Mouse (Mus musculus) hindbrain, embryonic 15.5 days (tissue): ENCODE data around the gene Tex52. TPM values are rescaled to one million over a fixed set of nuclear protein-coding genes. Genes with fewer than 3 reads are reported as not detected.

Experiments
- ATAC-seq: fragments of 200-750 bp; cut with Nextera tagmentation; 2 replicates; pipeline ENCODE4 v1.8.0; 2017; ENCODE audit warnings: low read depth, moderate number of reproducible peaks, moderate TSS enrichment; ENCODE audit not compliant: low FRiP score
- H3K27ac ChIP-seq: fragments of 300-500 bp; sonication (generic); replicated peaks from 2 replicates; pipeline ENCODE4 v1.5.1; 2015; ENCODE audit warnings: mild to moderate bottlenecking, inconsistent platforms
- H3K27me3 ChIP-seq: fragments of 300-500 bp; sonication (generic); 2 replicates; pipeline ENCODE4 v1.6.1; 2015; ENCODE audit warnings: control low read depth, inconsistent platforms
- H3K36me3 ChIP-seq: fragments of 300-500 bp; sonication (generic); 2 replicates; pipeline ENCODE4 v1.6.1; 2015; ENCODE audit warnings: control low read depth, inconsistent platforms
- H3K4me1 ChIP-seq: fragments of 300-500 bp; sonication (generic); replicated peaks from 2 replicates; pipeline ENCODE4 v1.6.1; 2015; ENCODE audit warnings: control low read depth, inconsistent platforms
- H3K4me2 ChIP-seq: fragments of 300-500 bp; sonication (generic); 2 replicates; pipeline ENCODE4 v1.6.1; 2015; ENCODE audit warnings: moderate library complexity, mild to moderate bottlenecking, inconsistent platforms
- H3K4me3 ChIP-seq: fragments of 300-500 bp; sonication (generic); 2 replicates; pipeline ENCODE4 v1.5.1; 2015; ENCODE audit warnings: mild to moderate bottlenecking, inconsistent platforms
- H3K9ac ChIP-seq: fragments of 300-500 bp; sonication (generic); 2 replicates; pipeline ENCODE4 v1.6.1; 2015; ENCODE audit warnings: inconsistent platforms
- H3K9me3 ChIP-seq: fragments of 300-500 bp; sonication (generic); 2 replicates; pipeline ENCODE4 v1.6.1; 2016; ENCODE audit warnings: control low read depth, inconsistent platforms
- WGBS: fragments of 180-500 bp; shearing (Covaris S2); methylation state at CpG from one replicate; pipeline ENCODE4 v1.1.7; 2015; 5-methylcytosine and 5-hydroxymethylcytosine counted together
- polyA plus RNA-seq: library from polyadenylated mRNA; unstranded; fragments of >200 nt; fragmentation: Nextera tagmentation; extraction: Ambion mirVana; gene quantifications from 2 replicates; pipeline ENCODE4 v1.2.1, GENCODE M21; 2015

Tex52 gene
- polyA plus RNA-seq, 1 experiment from 2014 or later: 0.26 TPM

GRCm38 (mm10) chr6:128418076-128418475 is 42.8 kb downstream of the Tex52 start:
- Histone ChIP-seq H3K36me3 (peaks cover 6% of the 10 kb centered on the region; the same call in 1 of the 2 replicates), H3K27me3 (no peaks in the 10 kb centered on the region), H3K27ac (no peak overlapping the region), H3K9ac (no peak overlapping the region), H3K4me2 (no peak overlapping the region), H3K4me1 (no peaks in the 10 kb centered on the region), H3K9me3 (no peaks in the 10 kb centered on the region), H3K4me3 (no peak overlapping the region)
- WGBS: 93% methylated on average over 1 of the region's 1 CpGs
- ATAC-seq: no peak

GRCm38 (mm10) chr6:128421036-128421435 is 45.8 kb downstream of the Tex52 start:
- Histone ChIP-seq H3K9ac (no peak overlapping the region), H3K4me1 (peaks cover 8% of the 10 kb centered on the region), H3K36me3 (no peaks in the 10 kb centered on the region), H3K4me3 (no peak overlapping the region), H3K27ac (no peak overlapping the region), H3K4me2 (no peak overlapping the region), H3K9me3 (no peaks in the 10 kb centered on the region), H3K27me3 (no peaks in the 10 kb centered on the region)
- WGBS: 92% methylated on average over 2 of the region's 2 CpGs
- ATAC-seq: no peak

GRCm38 (mm10) chr6:128421480-128421879 is 46.2 kb downstream of the Tex52 start:
- no peaks in the 10 kb centered on the region for H3K36me3 ChIP-seq
- no peak for ATAC-seq
- 89% methylated on average over 3 of the region's 3 CpGs for WGBS
- no peaks in the 10 kb centered on the region for H3K9me3 ChIP-seq
- H3K4me2 ChIP-seq: no peak overlapping the region
- H3K27ac ChIP-seq: no peak overlapping the region
- no peaks in the 10 kb centered on the region for H3K27me3 ChIP-seq
- no peak overlapping the region for H3K4me3 ChIP-seq
- no peak overlapping the region for H3K9ac ChIP-seq
- H3K4me1 ChIP-seq: peaks cover 8% of the 10 kb centered on the region

GRCm38 (mm10) chr6:128423496-128424268 is 48.4 kb downstream of the Tex52 start:
- Histone ChIP-seq H3K27ac (peak overlapping the region; percentile 100), H3K4me3 (peak overlapping the region; percentile 70)

GRCm38 (mm10) chr6:128424269-128425019 is 49.2 kb downstream of the Tex52 start, which contains the start of gene Itfg2:
TSS of gene Itfg2 (minus strand) at chr6:128424931.
- Histone ChIP-seq H3K27me3 (no peaks in the 10 kb centered on the region), H3K36me3 (peaks cover 13% of the 10 kb centered on the region), H3K9me3 (no peaks in the 10 kb centered on the region), H3K4me1 (peaks cover 8% of the 10 kb centered on the region), H3K4me3 (peak within 1 kb of the TSS; percentile 70), H3K27ac (peak within 1 kb of the TSS; percentile 100), H3K4me2 (peak within 1 kb of the TSS; percentile 72), H3K9ac (peak within 1 kb of the TSS; percentile 86)
- ATAC-seq: peak; percentile 96
- under 1% methylated on average over 42 of the region's 42 CpGs for WGBS

More at GRCm38 (mm10) chr6:128423496-128424268, 48.4 kb downstream of the Tex52 start:
- Histone ChIP-seq H3K4me1 (peaks cover 8% of the 10 kb centered on the region), H3K4me2 (peak overlapping the region; percentile 72), H3K9ac (peak overlapping the region; percentile 86), H3K9me3 (no peaks in the 10 kb centered on the region), H3K27me3 (no peaks in the 10 kb centered on the region), H3K36me3 (peaks cover 8% of the 10 kb centered on the region)
- WGBS: 46% methylated on average over 15 of the region's 16 CpGs
- 0 out of 2 replicates have a peak, but pooled peaks have one; percentile 43 for ATAC-seq

GRCm38 (mm10) chr6:128425046-128425445 is 49.8 kb downstream of the Tex52 start:
- Histone ChIP-seq H3K27me3 (no peaks in the 10 kb centered on the region), H3K27ac (peak overlapping the region; percentile 100), H3K4me3 (peak overlapping the region; percentile 70), H3K4me1 (peaks cover 8% of the 10 kb centered on the region), H3K36me3 (peaks cover 17% of the 10 kb centered on the region), H3K9ac (peak overlapping the region; percentile 86), H3K4me2 (peak overlapping the region; percentile 72), H3K9me3 (no peaks in the 10 kb centered on the region)
- 22% methylated on average over 9 of the region's 9 CpGs for WGBS
- 0 out of 2 replicates have a peak, but pooled peaks have one; percentile 4 for ATAC-seq

- WGBS: 93% methylated on average over 5 of the region's 5 CpGs
- Histone ChIP-seq H3K27me3 (no peaks in the 10 kb centered on the region), H3K4me1 (peaks cover 8% of the 10 kb centered on the region), H3K9ac (no peak overlapping the region), H3K4me2 (no peak overlapping the region), H3K36me3 (peaks cover 39% of the 10 kb centered on the region), H3K27ac (no peak overlapping the region), H3K9me3 (no peaks in the 10 kb centered on the region), H3K4me3 (no peak overlapping the region)
- no peak for ATAC-seq
Observed at GRCm38 (mm10) chr6:128427571-128427970, 52.3 kb downstream of the Tex52 start.

GRCm38 (mm10) chr6:128429300-128429699 is 54.0 kb downstream of the Tex52 start:
- no peak overlapping the region for H3K9ac ChIP-seq
- no peaks in the 10 kb centered on the region for H3K27me3 ChIP-seq
- no peak overlapping the region for H3K27ac ChIP-seq
- H3K4me3 ChIP-seq: no peak overlapping the region
- no peak overlapping the region for H3K4me2 ChIP-seq
- H3K9me3 ChIP-seq: no peaks in the 10 kb centered on the region
- no peak for ATAC-seq
- H3K36me3 ChIP-seq: peaks cover 57% of the 10 kb centered on the region
- H3K4me1 ChIP-seq: peaks cover 3% of the 10 kb centered on the region
- 100% methylated on average over 2 of the region's 2 CpGs for WGBS

- H3K9me3 ChIP-seq: no peaks in the 10 kb centered on the region
- no peak overlapping the region for H3K9ac ChIP-seq
- H3K4me2 ChIP-seq: no peak overlapping the region
- no peaks in the 10 kb centered on the region for H3K27me3 ChIP-seq
- no peak overlapping the region for H3K27ac ChIP-seq
- peaks cover 3% of the 10 kb centered on the region for H3K4me1 ChIP-seq
- WGBS: 94% methylated on average over 6 of the region's 6 CpGs
- peaks cover 62% of the 10 kb centered on the region for H3K36me3 ChIP-seq
- no peak overlapping the region for H3K4me3 ChIP-seq
- ATAC-seq: no peak
Observed at GRCm38 (mm10) chr6:128429826-128430225, 54.6 kb downstream of the Tex52 start.

GRCm38 (mm10) chr6:128432356-128432915 is 57.2 kb downstream of the Tex52 start:
- Histone ChIP-seq H3K36me3 (peaks cover 78% of the 10 kb centered on the region), H3K4me3 (no peak overlapping the region), H3K4me2 (no peak overlapping the region), H3K9me3 (no peaks in the 10 kb centered on the region), H3K9ac (no peak overlapping the region), H3K27ac (no peak overlapping the region), H3K27me3 (no peaks in the 10 kb centered on the region), H3K4me1 (peaks cover 11% of the 10 kb centered on the region)
- no peak for ATAC-seq
- WGBS: 69% methylated on average over 13 of the region's 13 CpGs

GRCm38 (mm10) chr6:128433566-128433965 is 58.3 kb downstream of the Tex52 start:
- no peaks in the 10 kb centered on the region for H3K27me3 ChIP-seq
- WGBS: 94% methylated on average over 13 of the region's 13 CpGs
- no peak overlapping the region for H3K4me2 ChIP-seq
- H3K27ac ChIP-seq: no peak overlapping the region
- no peaks in the 10 kb centered on the region for H3K9me3 ChIP-seq
- H3K36me3 ChIP-seq: peaks cover 70% of the 10 kb centered on the region
- no peak overlapping the region for H3K4me3 ChIP-seq
- ATAC-seq: no peak
- H3K9ac ChIP-seq: no peak overlapping the region
- peaks cover 11% of the 10 kb centered on the region for H3K4me1 ChIP-seq
